Mouse (Mus musculus) layer of hippocampus, adult 8-10 months (tissue): Measurements from ENCODE around the gene Golph3l. TPM values are rescaled to one million over a fixed set of nuclear protein-coding genes. Genes with fewer than 3 reads are reported as not detected.
"Not testable (repeated sequence)": the region's sequence is repeated elsewhere in the genome, so short reads cannot be mapped to it uniquely, and the experiment has no call there.

Source experiments
- DNase-seq, 2 experiments: peaks; one replicate each; pipeline ENCODE4 v3.0.0; 2022; ENCODE audit warnings: low spot score in 2 of 2
- total RNA-seq, 4 experiments: library from RNA; stranded (reverse); gene quantifications; 2 replicates each; pipeline ENCODE4 v1.2.4; 2022

Golph3l gene
- total RNA-seq, 4 experiments from 2014 or later, result 20.3 to 27.0 (median 21.9) TPM

GRCm38 (mm10) chr3:95654371-95654770 lies 65.6 kb downstream of the Golph3l start:
- DNase-seq, result not testable (repeated sequence)

GRCm38 (mm10) chr3:95655437-95655836 lies 66.7 kb downstream of the Golph3l start:
- DNase-seq, result no peak

GRCm38 (mm10) chr3:95657108-95657507 lies 68.4 kb downstream of the Golph3l start:
- DNase-seq, result no peak

- DNase-seq, result no peak
Observed at GRCm38 (mm10) chr3:95657711-95658110, 69.0 kb downstream of the Golph3l start.

- DNase-seq, result peak; percentile 89
Observed at GRCm38 (mm10) chr3:95658236-95658867, 69.6 kb downstream of the Golph3l start, which contains the start of gene Mcl1. TSS of gene Mcl1 (plus strand) at chr3:95658788.

- peak in 1 of 2 experiments; percentile 47 for DNase-seq
Observed at GRCm38 (mm10) chr3:95658868-95659712, 70.4 kb downstream of the Golph3l start.

- no peak for DNase-seq
Observed at GRCm38 (mm10) chr3:95659948-95660347, 71.2 kb downstream of the Golph3l start.

GRCm38 (mm10) chr3:95660788-95661478 lies 72.2 kb downstream of the Golph3l start:
- no peak for DNase-seq

GRCm38 (mm10) chr3:95661945-95662715 lies 73.4 kb downstream of the Golph3l start:
- DNase-seq, result no peak

- DNase-seq, result no peak
Observed at GRCm38 (mm10) chr3:95662724-95663449, 74.2 kb downstream of the Golph3l start.

GRCm38 (mm10) chr3:95663486-95663885 lies 74.8 kb downstream of the Golph3l start:
- no peak for DNase-seq

GRCm38 (mm10) chr3:95663969-95664608 lies 75.4 kb downstream of the Golph3l start:
- DNase-seq, result no peak

GRCm38 (mm10) chr3:95664940-95665352 lies 76.2 kb downstream of the Golph3l start:
- DNase-seq, result no peak

- DNase-seq, result no peak
Observed at GRCm38 (mm10) chr3:95666124-95666844, 77.5 kb downstream of the Golph3l start.

- DNase-seq, result no peak
Observed at GRCm38 (mm10) chr3:95667521-95667920, 78.8 kb downstream of the Golph3l start.

GRCm38 (mm10) chr3:95668026-95668425 lies 79.3 kb downstream of the Golph3l start:
- DNase-seq, result peak; percentile 34 to 41
